Mouse (Mus musculus): ENCODE measurements around the gene Nfia. TPM values are rescaled to one million over a fixed set of nuclear protein-coding genes. Genes with fewer than 3 reads are reported as not detected.

Nfia gene
- polyA plus RNA-seq, 1 experiment = 0.02 TPM

GRCm38 (mm10) chr4:98113289-98114024 is 340.9 kb downstream of the Nfia start:
- no peak for TF ChIP-seq FLI1 (IDR thresholded peaks at IDR 0.05; ENCODE audit: low read length)
- no peak for TF ChIP-seq GATA1 (IDR thresholded peaks at IDR 0.05; ENCODE audit: borderline replicate concordance, low read length)
- Histone ChIP-seq H3K4me3 (replicated peaks) (no peak overlapping the region), H3K9me3 (no peaks in the 10 kb centered on the region), H3K36me3 (replicated peaks; ENCODE audit: low read length) (no peaks in the 10 kb centered on the region), H3K27me3 (replicated peaks) (no peaks in the 10 kb centered on the region), H3K4me1 (peaks cover 3% of the 10 kb centered on the region; the same call in 1 of the 2 replicates)

DNA sequence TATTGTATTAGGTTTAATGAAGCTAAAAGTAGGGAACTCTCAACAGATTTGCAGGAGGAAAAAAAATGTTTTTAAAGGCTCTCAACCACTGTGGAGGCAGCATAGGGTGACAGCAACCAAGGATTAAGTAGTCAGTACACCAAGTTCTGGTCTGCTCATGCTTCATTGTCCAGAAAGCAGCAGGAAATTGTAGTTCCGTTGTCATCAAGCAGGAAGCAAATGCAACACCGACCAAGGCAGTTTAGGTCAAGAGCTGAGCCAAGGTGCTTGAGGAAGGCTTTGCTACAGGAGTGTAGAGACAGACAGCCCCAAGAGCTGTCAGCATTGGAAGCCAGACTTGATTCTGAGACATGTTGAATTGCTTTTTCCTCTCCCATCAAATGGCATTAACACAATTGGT is 342.4 kb downstream of the Nfia start:
- Histone ChIP-seq H3K27me3 (replicated peaks) (no peaks in the 10 kb centered on the region), H3K4me1 (peaks cover 13% of the 10 kb centered on the region), H3K4me3 (replicated peaks) (no peak overlapping the region), H3K36me3 (replicated peaks; ENCODE audit: low read length) (no peaks in the 10 kb centered on the region), H3K9me3 (no peaks in the 10 kb centered on the region)
- TF ChIP-seq FLI1 (IDR thresholded peaks at IDR 0.05; ENCODE audit: low read length) = no peak
- TF ChIP-seq GATA1 (IDR thresholded peaks at IDR 0.05; ENCODE audit: borderline replicate concordance, low read length) = no peak

DNA sequence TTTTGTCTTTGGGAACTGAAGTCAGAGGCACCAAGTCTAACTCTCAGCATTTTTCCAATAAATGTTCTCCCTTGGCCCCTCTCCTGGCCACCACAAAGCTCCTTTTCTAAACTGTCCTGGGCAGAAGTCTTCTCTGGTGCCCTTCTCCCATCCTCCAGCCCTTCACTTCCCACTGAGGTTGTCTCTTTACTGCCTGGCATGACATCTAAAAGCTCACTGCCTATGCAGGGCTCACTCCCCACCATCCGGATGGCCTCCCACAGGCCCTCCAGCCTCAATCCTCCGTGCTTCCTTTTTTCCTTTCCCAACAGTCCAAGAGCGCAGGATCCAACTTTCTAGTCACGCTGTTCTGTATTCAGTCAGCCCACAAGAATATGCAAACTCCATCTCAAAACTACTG is 342.9 kb downstream of the Nfia start:
- Histone ChIP-seq H3K4me3 (replicated peaks) (no peak overlapping the region), H3K36me3 (replicated peaks; ENCODE audit: low read length) (no peaks in the 10 kb centered on the region), H3K4me1 (peaks cover 17% of the 10 kb centered on the region), H3K27me3 (replicated peaks) (no peaks in the 10 kb centered on the region), H3K9me3 (no peaks in the 10 kb centered on the region)
- TF ChIP-seq GATA1 (IDR thresholded peaks at IDR 0.05; ENCODE audit: borderline replicate concordance, low read length) = no peak
- TF ChIP-seq FLI1 (IDR thresholded peaks at IDR 0.05; ENCODE audit: low read length) = no peak

- H3K4me3 ChIP-seq (replicated peaks) = no peak overlapping the region
- TF ChIP-seq FLI1 (IDR thresholded peaks at IDR 0.05; ENCODE audit: low read length) (no peak), GATA1 (IDR thresholded peaks at IDR 0.05; ENCODE audit: borderline replicate concordance, low read length) (no peak)
- H3K36me3 ChIP-seq (replicated peaks; ENCODE audit: low read length) = no peaks in the 10 kb centered on the region
- no peaks in the 10 kb centered on the region for H3K9me3 ChIP-seq
- no peaks in the 10 kb centered on the region for H3K27me3 ChIP-seq (replicated peaks)
- H3K4me1 ChIP-seq = peaks cover 22% of the 10 kb centered on the region
Measured at GRCm38 (mm10) chr4:98116046-98116445, 343.5 kb downstream of the Nfia start.

- Histone ChIP-seq H3K36me3 (replicated peaks; ENCODE audit: low read length) (no peaks in the 10 kb centered on the region), H3K9me3 (no peaks in the 10 kb centered on the region), H3K4me1 (peaks cover 22% of the 10 kb centered on the region), H3K27me3 (replicated peaks) (no peaks in the 10 kb centered on the region), H3K4me3 (replicated peaks) (no peak overlapping the region)
- TF ChIP-seq GATA1 (IDR thresholded peaks at IDR 0.05; ENCODE audit: borderline replicate concordance, low read length) = no peak
- no peak for TF ChIP-seq FLI1 (IDR thresholded peaks at IDR 0.05; ENCODE audit: low read length)
Measured at GRCm38 (mm10) chr4:98118126-98118525, 345.6 kb downstream of the Nfia start.

- no peaks in the 10 kb centered on the region for H3K36me3 ChIP-seq (replicated peaks; ENCODE audit: low read length)
- no peaks in the 10 kb centered on the region for H3K9me3 ChIP-seq
- TF ChIP-seq FLI1 (IDR thresholded peaks at IDR 0.05; ENCODE audit: low read length) (no peak), GATA1 (IDR thresholded peaks at IDR 0.05; ENCODE audit: borderline replicate concordance, low read length) (no peak)
Measured at GRCm38 (mm10) chr4:98118761-98119675, 346.5 kb downstream of the Nfia start.

GRCm38 (mm10) chr4:98119949-98120531 is 347.5 kb downstream of the Nfia start:
- no peaks in the 10 kb centered on the region for H3K9me3 ChIP-seq
- TF ChIP-seq FLI1 (IDR thresholded peaks at IDR 0.05; ENCODE audit: low read length) (no peak), GATA1 (IDR thresholded peaks at IDR 0.05; ENCODE audit: borderline replicate concordance, low read length) (no peak)
- H3K4me3 ChIP-seq (replicated peaks) = no peak overlapping the region
- H3K36me3 ChIP-seq (replicated peaks; ENCODE audit: low read length) = no peaks in the 10 kb centered on the region
- H3K4me1 ChIP-seq = peaks cover 20% of the 10 kb centered on the region
- H3K27me3 ChIP-seq (replicated peaks) = no peaks in the 10 kb centered on the region

More at GRCm38 (mm10) chr4:98118761-98119675, 346.5 kb downstream of the Nfia start:
- peaks cover 22% of the 10 kb centered on the region for H3K4me1 ChIP-seq
- H3K4me3 ChIP-seq (replicated peaks) = peak overlapping the region; percentile 65
- H3K27me3 ChIP-seq (replicated peaks) = no peaks in the 10 kb centered on the region

- Histone ChIP-seq H3K4me3 (replicated peaks) (no peak overlapping the region), H3K27me3 (replicated peaks) (no peaks in the 10 kb centered on the region), H3K4me1 (peaks cover 19% of the 10 kb centered on the region), H3K36me3 (replicated peaks; ENCODE audit: low read length) (no peaks in the 10 kb centered on the region), H3K9me3 (no peaks in the 10 kb centered on the region)
- TF ChIP-seq GATA1 (IDR thresholded peaks at IDR 0.05; ENCODE audit: borderline replicate concordance, low read length) (no peak), FLI1 (IDR thresholded peaks at IDR 0.05; ENCODE audit: low read length) (no peak)
Measured at GRCm38 (mm10) chr4:98120706-98121340, 348.3 kb downstream of the Nfia start.

GRCm38 (mm10) chr4:98126003-98126677 is 353.6 kb downstream of the Nfia start:
- TF ChIP-seq GATA1 (IDR thresholded peaks at IDR 0.05; ENCODE audit: borderline replicate concordance, low read length) = no peak
- no peak for TF ChIP-seq FLI1 (IDR thresholded peaks at IDR 0.05; ENCODE audit: low read length)
- H3K36me3 ChIP-seq (replicated peaks; ENCODE audit: low read length) = no peaks in the 10 kb centered on the region
- H3K9me3 ChIP-seq = peaks cover 8% of the 10 kb centered on the region; the same call in 1 of the 2 replicates
- no peaks in the 10 kb centered on the region for H3K4me1 ChIP-seq
- peaks cover 1% of the 10 kb centered on the region for H3K27me3 ChIP-seq (replicated peaks)
- H3K4me3 ChIP-seq (replicated peaks) = no peak overlapping the region
